Mouse (Mus musculus): ENCODE measurements around the gene Ppp1r21.

DNA sequence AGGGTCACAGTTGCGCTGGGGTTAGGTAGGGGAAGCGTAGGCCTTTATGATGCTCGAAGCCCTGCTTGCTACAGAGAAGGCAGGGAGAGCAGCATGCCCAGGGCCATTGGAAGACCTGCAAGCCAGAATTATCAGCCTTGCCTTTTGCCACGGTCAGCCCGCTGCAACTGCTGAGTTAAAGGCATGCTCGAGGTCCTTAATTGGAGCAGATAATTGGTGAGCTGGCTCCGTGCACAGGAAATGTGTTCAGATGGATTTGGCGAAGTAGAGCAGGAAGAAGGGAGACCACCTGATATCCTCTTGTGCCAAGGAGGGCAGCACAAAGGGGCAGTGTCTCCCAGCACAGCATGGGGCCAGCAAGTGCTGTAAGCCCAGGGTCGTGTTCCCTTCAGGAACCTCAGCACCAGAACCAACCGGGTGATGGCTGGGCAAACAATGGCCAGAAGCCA, 24.6 kb upstream of the Ppp1r21 start:
- TF ChIP-seq CTCF (IDR thresholded peaks at IDR 0.05; ENCODE audit: low read depth, low read length) (no peak), POLR2A (IDR thresholded peaks at IDR 0.05; ENCODE audit: insufficient read depth, low read length) (no peak)
